Mouse (Mus musculus) c-Kit-positive CD71-positive TER-119-positive erythroid progenitor cells, embryonic 14.5 days (primary cell): ENCODE results near the gene Phlda1.
A peak's percentile ranks its signal among the peaks of the same experiment; 100 is the strongest.
"Not testable (repeated sequence)": the region's sequence is repeated elsewhere in the genome, so short reads cannot be mapped to it uniquely, and the experiment has no call there.

Experiments
- DNase-seq: peaks from one replicate; pipeline ENCODE4 v3.0.0-alpha.2; 2013; ENCODE audit warnings: low spot score

The Phlda1 gene

GRCm38 (mm10) chr10:111506101-111506925, at the start of gene Phlda1:
Phlda1 (plus strand) TSS chr10:111506286.
- peak; percentile 80 for DNase-seq

DNA sequence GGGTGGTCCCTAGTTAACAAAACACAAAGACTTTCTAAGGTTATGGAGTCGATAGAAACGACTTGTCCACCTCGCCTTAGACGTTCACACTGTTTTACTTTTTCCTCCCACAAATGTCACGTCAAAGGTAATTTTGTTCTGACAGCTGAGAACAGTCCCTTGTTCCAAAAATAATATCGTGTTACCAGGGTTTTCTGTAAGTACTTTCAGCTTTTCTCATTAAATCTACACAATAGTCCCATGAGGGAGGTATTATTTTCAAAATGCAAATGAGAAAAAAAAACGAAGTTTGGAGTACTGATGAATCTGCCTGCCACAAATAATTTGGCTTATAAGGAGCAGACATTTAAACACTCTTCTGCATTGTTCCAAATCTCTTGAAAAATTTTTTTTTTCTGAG, 48.0 kb upstream of the Phlda1 start:
- no peak for DNase-seq

DNA sequence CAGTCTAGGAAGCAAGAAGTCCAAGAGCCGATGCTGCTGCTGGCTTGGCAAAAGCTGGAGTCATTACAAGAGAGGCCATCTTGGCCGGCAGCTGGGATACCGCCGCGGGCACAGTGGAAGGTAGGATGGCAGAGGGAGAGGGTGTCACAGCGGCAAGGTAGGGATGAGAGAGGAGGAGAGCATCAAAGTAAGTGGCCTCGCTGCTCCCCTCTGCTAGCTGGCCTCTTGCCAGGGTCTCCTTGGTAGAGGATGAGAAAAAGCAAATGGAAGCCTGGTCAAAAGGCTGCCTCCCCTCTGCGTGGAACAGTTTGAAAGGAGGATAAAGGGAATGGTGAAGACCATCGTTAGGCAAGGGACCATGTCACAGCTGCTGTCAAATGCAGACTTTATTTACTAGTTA, 47.0 kb upstream of the Phlda1 start:
- no peak for DNase-seq

GRCm38 (mm10) chr10:111459874-111460273, 46.2 kb upstream of the Phlda1 start:
- no peak for DNase-seq

DNA sequence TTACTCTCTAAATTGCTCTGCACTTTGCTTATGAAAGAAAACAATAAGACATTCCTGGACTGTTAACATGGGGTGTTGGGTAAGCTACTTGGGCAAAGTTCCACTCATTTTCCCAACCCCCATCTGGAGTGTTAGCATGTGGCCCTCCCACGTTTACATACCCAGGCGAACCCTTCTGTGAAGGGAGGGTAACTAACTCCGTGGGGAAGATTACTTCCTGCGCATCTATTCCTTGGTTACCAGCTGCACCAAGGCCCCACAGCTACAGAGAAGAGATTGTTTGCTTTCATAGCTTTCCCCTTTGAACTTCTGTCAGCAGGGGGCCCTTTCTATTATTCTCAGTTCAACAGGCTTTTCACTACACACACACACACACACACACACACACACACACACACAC, 45.7 kb upstream of the Phlda1 start:
- no peak for DNase-seq

DNA sequence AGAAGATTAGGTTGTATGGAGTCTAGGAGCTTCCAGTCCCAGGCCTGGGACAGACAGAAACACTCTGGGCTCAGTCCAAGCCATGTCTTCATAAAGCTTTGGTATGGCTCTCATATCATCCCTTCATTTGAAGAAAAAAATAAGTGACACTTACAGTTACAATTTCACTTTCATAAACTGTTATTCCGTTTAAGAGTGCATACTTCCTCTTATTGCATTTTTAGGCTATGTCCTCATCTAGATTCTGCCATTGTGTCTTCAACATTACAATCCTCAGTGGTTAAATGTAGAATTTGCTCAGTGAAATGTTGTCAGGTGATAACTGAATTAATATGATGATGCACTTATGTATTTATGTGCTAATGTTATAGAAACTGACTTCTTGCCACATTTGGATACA, 41.3 kb upstream of the Phlda1 start:
- DNase-seq = no peak

GRCm38 (mm10) chr10:111465409-111465808, 40.7 kb upstream of the Phlda1 start:
- no peak for DNase-seq

GRCm38 (mm10) chr10:111471166-111471565, 34.9 kb upstream of the Phlda1 start:
- no peak for DNase-seq

DNA sequence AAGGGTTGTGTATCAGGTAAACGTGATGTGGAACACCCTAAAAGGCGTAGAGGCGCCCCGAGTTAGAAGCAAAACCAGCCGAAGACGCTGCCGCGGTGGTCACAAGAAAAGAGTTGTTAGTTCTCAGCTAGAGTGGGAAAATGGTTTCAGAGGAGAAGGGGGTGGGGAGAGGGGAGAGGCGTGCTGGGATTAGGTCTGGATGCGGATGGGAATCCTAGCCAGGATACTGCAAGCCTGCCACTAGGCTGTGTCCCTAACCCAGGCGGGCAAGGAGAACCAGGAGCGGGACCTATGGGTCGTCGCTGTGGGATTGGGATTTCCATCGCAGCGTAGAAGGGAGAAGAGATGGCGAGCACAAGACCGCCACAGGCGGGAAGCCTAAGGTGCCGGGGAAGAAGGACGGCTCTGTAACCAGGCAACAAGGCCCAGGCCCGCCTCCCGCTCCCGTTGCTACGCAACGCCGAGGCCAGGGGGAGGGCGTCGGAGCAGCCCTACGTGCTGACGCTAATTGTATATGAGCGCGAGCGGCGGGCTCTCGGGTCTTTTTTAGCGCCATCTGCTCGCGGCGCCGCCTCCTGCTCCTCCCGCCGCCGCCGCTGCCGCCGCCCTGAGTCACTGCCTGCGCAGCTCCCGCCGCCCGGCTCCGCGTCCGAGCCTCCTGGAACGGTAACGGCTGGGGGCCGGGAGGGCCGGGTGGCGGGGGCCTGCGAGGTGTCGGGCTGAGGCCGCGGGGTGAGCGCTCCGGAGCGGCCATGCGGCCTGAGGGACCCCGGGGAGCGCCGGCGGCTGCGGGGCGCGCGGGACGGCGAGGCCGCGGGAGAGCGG, 33.2 kb upstream of the Phlda1 start, which contains the start of gene Nap1l1:
Gene Nap1l1 (plus strand): TSS at position 538 of the 825 bp plus-strand sequence.
- DNase-seq = peak; percentile 95

DNA sequence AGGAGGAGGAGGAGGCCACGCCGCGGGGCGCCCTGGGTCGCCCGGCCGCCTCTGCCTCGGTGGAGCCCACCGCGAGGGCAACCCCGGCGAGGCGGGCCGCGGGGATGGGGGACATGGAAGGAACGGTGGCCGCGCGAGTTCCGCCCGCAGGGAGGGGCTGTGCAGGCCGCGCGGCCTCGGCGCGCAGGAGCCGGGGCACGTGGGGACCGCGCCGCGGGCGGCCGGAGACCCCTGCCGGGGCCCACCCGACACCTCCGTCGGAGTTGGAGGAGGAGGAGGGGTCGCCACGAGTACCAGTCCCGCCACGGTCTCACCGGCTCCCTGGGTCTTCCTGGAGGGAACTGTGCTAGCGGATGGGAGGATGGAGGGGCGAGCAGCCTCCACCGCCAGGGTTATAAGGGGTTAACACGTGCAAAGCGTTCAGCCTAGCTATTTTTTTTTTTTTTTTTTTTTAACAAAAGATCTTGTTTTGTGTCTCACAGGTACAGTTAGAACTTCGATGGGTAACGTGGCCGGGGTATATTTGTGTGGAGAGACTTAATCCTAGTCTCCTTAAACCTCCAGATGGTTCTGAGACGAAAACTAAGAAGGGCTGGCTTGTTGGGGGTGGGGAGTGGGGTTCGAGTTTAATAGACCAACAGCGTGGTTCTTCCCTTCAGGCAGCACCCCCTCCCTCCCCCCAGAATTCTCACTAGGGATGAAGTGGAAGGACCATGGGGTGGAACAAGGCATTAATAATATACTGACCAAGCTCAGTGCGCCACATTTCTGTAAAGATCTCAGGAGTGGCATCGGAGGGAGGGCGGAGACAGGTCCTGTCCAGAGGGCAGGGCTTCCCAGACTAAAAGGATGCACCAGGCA, 32.3 kb upstream of the Phlda1 start:
- DNase-seq = peak; percentile 43

GRCm38 (mm10) chr10:111476301-111476700, 29.8 kb upstream of the Phlda1 start:
- DNase-seq = no peak

- DNase-seq = no peak
These were observed 29.0 kb upstream of the Phlda1 start for GRCm38 (mm10) chr10:111476989-111477510.

- no peak for DNase-seq
These were observed 26.5 kb upstream of the Phlda1 start for GRCm38 (mm10) chr10:111479599-111479998.

DNA sequence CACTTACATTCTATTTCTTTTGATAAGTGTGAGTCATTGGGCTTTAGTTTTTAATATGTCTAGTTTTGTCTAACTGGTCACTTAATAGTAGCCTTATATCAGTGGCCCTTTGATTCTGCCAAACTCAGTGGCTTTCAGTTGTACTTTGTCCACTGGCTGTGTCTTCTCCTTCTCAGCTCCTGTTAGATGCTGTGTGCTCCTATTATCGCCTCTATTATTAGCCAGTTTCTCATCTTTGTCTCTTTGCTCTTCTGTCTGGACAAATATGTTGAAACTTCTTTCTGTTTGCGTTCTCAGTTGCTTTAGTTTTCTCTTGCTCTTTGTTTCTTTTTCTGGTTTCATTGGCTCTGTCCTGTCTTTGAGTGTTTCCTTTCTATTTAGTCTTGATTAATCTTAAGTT, 23.4 kb upstream of the Phlda1 start:
- DNase-seq = no peak

- no peak for DNase-seq
These were observed 22.0 kb upstream of the Phlda1 start for GRCm38 (mm10) chr10:111484079-111484478.

- DNase-seq = no peak
These were observed 17.3 kb upstream of the Phlda1 start for GRCm38 (mm10) chr10:111488793-111489192.

DNA sequence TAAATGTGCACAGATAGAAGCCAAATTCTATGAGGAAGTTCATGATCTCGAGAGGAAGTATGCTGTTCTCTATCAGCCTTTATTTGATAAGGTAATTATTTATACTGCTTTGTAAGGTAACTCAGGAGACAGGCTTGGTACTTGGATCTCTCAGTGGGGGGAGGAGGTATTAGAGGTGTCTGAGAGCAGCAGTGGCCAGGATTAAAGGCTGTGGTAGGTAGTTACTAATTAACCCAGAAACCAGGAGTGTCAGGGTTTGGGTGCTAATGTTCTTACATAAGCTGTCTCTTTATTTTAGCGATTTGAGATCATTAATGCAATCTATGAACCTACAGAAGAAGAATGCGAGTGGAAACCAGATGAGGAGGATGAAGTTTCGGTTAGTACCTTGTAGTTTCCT, 16.0 kb upstream of the Phlda1 start:
- not testable (repeated sequence) for DNase-seq

- no peak for DNase-seq
These were observed 10.2 kb upstream of the Phlda1 start for GRCm38 (mm10) chr10:111495888-111496287.

DNA sequence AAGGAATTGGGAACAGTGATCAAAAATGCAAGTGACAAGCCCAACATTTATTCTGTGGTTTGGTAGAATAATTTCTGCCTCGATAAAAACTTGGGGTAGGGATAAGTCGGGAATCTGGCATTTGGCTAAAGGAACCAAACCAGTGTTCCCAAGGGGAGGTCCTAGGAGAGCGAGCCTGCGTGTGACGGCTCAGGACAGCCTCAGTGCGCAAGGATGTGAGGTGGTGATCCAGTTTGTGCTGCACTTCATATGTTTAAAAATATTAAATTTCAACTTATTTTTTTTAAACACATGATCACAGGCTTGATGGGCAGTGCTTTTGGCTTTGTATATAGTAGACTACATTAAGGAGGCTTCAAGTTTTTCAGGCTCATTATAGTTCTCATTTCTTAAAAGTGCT, 6.2 kb upstream of the Phlda1 start:
- DNase-seq = no peak

- peak; percentile 78 for DNase-seq
These were observed 3.0 kb upstream of the Phlda1 start for GRCm38 (mm10) chr10:111503071-111503470.

- no peak for DNase-seq
These were observed 2.4 kb upstream of the Phlda1 start for GRCm38 (mm10) chr10:111503716-111504115.

GRCm38 (mm10) chr10:111504606-111505005, 1.5 kb upstream of the Phlda1 start:
- no peak for DNase-seq
